Mouse (Mus musculus): Measurements from ENCODE around the gene Ccer2.

DNA sequence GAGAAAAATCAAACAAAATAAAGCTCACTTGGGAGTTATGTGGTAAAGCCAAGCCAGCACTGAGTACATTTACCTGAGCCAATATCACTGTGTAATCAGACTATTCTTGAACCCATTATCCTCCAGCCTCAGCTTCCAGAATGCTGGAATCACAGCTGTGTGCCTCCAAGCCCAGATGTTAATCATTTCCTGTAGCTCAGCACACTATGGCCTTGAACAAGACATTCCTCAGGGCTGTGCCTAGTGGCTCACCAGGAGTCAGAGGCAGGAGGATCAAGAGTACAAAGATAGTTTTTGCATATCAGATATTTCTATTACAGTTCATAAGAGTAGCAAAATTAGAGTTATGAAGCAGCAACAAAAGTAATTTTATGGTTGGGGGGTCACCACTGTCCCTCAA, 35.7 kb downstream of the Ccer2 start:
- TF ChIP-seq CTCF (IDR thresholded peaks at IDR 0.05; ENCODE audit: borderline replicate concordance, control insufficient read depth, extremely low read depth, insufficient read depth, low read length, poor library complexity) (no peak), POLR2A (IDR thresholded peaks at IDR 0.05; ENCODE audit: control insufficient read depth, extremely low read depth, insufficient read depth, low read length, poor library complexity) (no peak)
